Mouse (Mus musculus): ENCODE measurements around the gene Olfr930. TPM values are rescaled to one million over a fixed set of nuclear protein-coding genes. Genes with fewer than 3 reads are reported as not detected.

The Olfr930 gene
- total and polyA plus RNA-seq, 3 experiments, result not detected

GRCm38 (mm10) chr9:38954124-38954416 is 24.5 kb downstream of the Olfr930 start:
- in situ Hi-C loops (cut with MboI; ENCODE audit: low pct_ligation_motif_present, low pct_unique_long_range_greater_than_20kb, low sequenced_read_pairs), result loop anchor here (25.0 kb wide), 1 partner anchor 633 kb away; the partner anchor contains the start of gene Olfr959
- Histone ChIP-seq H3K36me3 (replicated peaks in 1 of 2; ENCODE audit: control insufficient read depth in 1 of 2, insufficient read depth in 1 of 2, low read length in 1 of 2) (no peaks in the 10 kb centered on the region), H3K27me3 (replicated peaks) (no peaks in the 10 kb centered on the region), H3K9me3 (replicated peaks; ENCODE audit: low read length) (no peaks in the 10 kb centered on the region), H3K9ac (ENCODE audit: insufficient read depth, low read depth) (no peak overlapping the region), H3K4me2 (ENCODE audit: insufficient read depth, low read depth, poor library complexity, severe bottlenecking) (no peak overlapping the region), H3K4me3 (replicated peaks in 1 of 3; ENCODE audit: low read depth in 2 of 3, low read length in 2 of 3, poor library complexity in 1 of 3) (peak overlapping the region in 2 of 3 experiments; percentile 27 to 44), H3K79me2 (replicated peaks; ENCODE audit: control insufficient read depth, extremely low read depth, insufficient read depth, poor library complexity, severe bottlenecking) (no peaks in the 10 kb centered on the region), H3K27ac (ENCODE audit: insufficient read depth, low read depth) (no peak overlapping the region), H3K4me1 (ENCODE audit: control insufficient read depth in 1 of 2, insufficient read depth in 2 of 2) (peaks cover 0 to 4% of the 10 kb centered on the region in 2 experiments; a peak in 1 of 4 replicates)
- peak; percentile 54 for DNase-seq (ENCODE audit: extremely low read depth)
- dilution Hi-C loops (cut with MboI; ENCODE audit: extremely low pct_ligation_motif_present, extremely low pct_unique_long_range_greater_than_20kb, low sequenced_read_pairs), result no loop called here
- TF ChIP-seq SMC3 (IDR thresholded peaks at IDR 0.05; ENCODE audit: low read depth, low read length), result peak; percentile 7; the same call in 1 of the 2 replicates
- TF ChIP-seq MAZ (IDR thresholded peaks at IDR 0.05; ENCODE audit: low read depth, low read length), result no peak
- no peak for TF ChIP-seq CHD1 (IDR thresholded peaks at IDR 0.05; ENCODE audit: low read depth, low read length)
- TF ChIP-seq CTCF (conservative IDR thresholded peaks at IDR 0.05 in 1 of 2, IDR thresholded peaks at IDR 0.05 in 1 of 2; ENCODE audit: low read depth in 2 of 2, low read length in 2 of 2), result peak in 1 of 2 experiments; percentile 47; a peak in 2 of 4 replicates
- peak; percentile 59 for TF ChIP-seq RAD21 (IDR thresholded peaks at IDR 0.05; ENCODE audit: low read depth, low read length)
- no peak for TF ChIP-seq ETS1 (conservative IDR thresholded peaks at IDR 0.05; ENCODE audit: low read depth, low read length)
- no peak for TF ChIP-seq EP300 (IDR thresholded peaks at IDR 0.05; ENCODE audit: low read length)

GRCm38 (mm10) chr9:38972013-38972412 is 42.4 kb downstream of the Olfr930 start, which contains the start of gene Olfr933:
Gene Olfr933 (plus strand): TSS chr9:38972313.
- no peak for DNase-seq (ENCODE audit: extremely low read depth)
- TF ChIP-seq PAX5 (IDR thresholded peaks at IDR 0.05; ENCODE audit: low read length), result no peak
- no peak for TF ChIP-seq USF1 (IDR thresholded peaks at IDR 0.05; ENCODE audit: low read depth, low read length)
- no peak for TF ChIP-seq ZMIZ1 (IDR thresholded peaks at IDR 0.05; ENCODE audit: low read depth, low read length)
- no peak for TF ChIP-seq SIN3A (IDR thresholded peaks at IDR 0.05; ENCODE audit: low read length)
- no peak for TF ChIP-seq TCF12 (IDR thresholded peaks at IDR 0.05; ENCODE audit: low read depth, low read length)
- TF ChIP-seq POLR2A (IDR thresholded peaks at IDR 0.05; ENCODE audit: low read depth, low read length), result no peak
- TF ChIP-seq CHD1 (IDR thresholded peaks at IDR 0.05; ENCODE audit: low read depth, low read length), result no peak
- TF ChIP-seq JUND (conservative IDR thresholded peaks at IDR 0.05; ENCODE audit: low read depth, low read length), result no peak
- TF ChIP-seq SMC3 (IDR thresholded peaks at IDR 0.05; ENCODE audit: low read depth, low read length), result no peak
- no peak for TF ChIP-seq MAZ (IDR thresholded peaks at IDR 0.05; ENCODE audit: low read depth, low read length)
- no peak for TF ChIP-seq EP300 (IDR thresholded peaks at IDR 0.05; ENCODE audit: low read length)
- TF ChIP-seq MAX (IDR thresholded peaks at IDR 0.05; ENCODE audit: low read length), result no peak
- no peak for TF ChIP-seq IRF4 (IDR thresholded peaks at IDR 0.05; ENCODE audit: low read depth, low read length)
- TF ChIP-seq KAT2A (IDR thresholded peaks at IDR 0.05; ENCODE audit: insufficient replicate concordance, low read length), result no peak
- TF ChIP-seq E2F4 (IDR thresholded peaks at IDR 0.05; ENCODE audit: insufficient replicate concordance, low read depth, low read length), result no peak
- TF ChIP-seq CHD2 (IDR thresholded peaks at IDR 0.05; ENCODE audit: low read length), result no peak
- TF ChIP-seq ELF1 (IDR thresholded peaks at IDR 0.05; ENCODE audit: low read depth, low read length), result no peak
- Histone ChIP-seq H3K79me2 (replicated peaks; ENCODE audit: control insufficient read depth, extremely low read depth, insufficient read depth, poor library complexity, severe bottlenecking) (no peaks in the 10 kb centered on the region), H3K4me3 (replicated peaks in 1 of 3; ENCODE audit: low read depth in 2 of 3, low read length in 2 of 3, poor library complexity in 1 of 3) (no peak within 1 kb of the TSS), H3K4me2 (ENCODE audit: insufficient read depth, low read depth, poor library complexity, severe bottlenecking) (no peak within 1 kb of the TSS), H3K4me1 (ENCODE audit: control insufficient read depth in 1 of 2, insufficient read depth in 2 of 2) (no peaks in the 10 kb centered on the region), H3K27me3 (replicated peaks) (no peaks in the 10 kb centered on the region), H3K9me3 (replicated peaks; ENCODE audit: low read length) (no peaks in the 10 kb centered on the region), H3K27ac (ENCODE audit: insufficient read depth, low read depth) (no peak within 1 kb of the TSS), H3K9ac (ENCODE audit: insufficient read depth, low read depth) (no peak within 1 kb of the TSS), H3K36me3 (replicated peaks in 1 of 2; ENCODE audit: control insufficient read depth in 1 of 2, insufficient read depth in 1 of 2, low read length in 1 of 2) (no peaks in the 10 kb centered on the region)
- in situ Hi-C loops (cut with MboI; ENCODE audit: low pct_ligation_motif_present, low pct_unique_long_range_greater_than_20kb, low sequenced_read_pairs) (loop anchor here (25.0 kb wide), 1 partner anchor 615 kb away; the partner anchor contains the start of gene Olfr959), dilution Hi-C loops (cut with MboI; ENCODE audit: extremely low pct_ligation_motif_present, extremely low pct_unique_long_range_greater_than_20kb, low sequenced_read_pairs) (no loop called here)

Other genes with a start within 250 kb of the Olfr930 start
- not detected in 2 replicates for gene Olfr919, start 226.1 kb upstream of the Olfr930 start, total RNA-seq (2012; rRNA removed)
- gene Olfr919, start 226.1 kb upstream of the Olfr930 start, total RNA-seq (2014; rRNA removed), result not detected in 2 replicates
- gene Olfr919, start 226.1 kb upstream of the Olfr930 start, polyA plus RNA-seq (2012; ENCODE audit: insufficient read length, low read depth), result not detected in 2 replicates
- 6.3 and 6.7 TPM in 2 replicates for gene Vwa5a, start 211.5 kb upstream of the Olfr930 start, total RNA-seq (2012; rRNA removed)
- 18.4 and 20.0 TPM in 2 replicates for gene Vwa5a, start 211.5 kb upstream of the Olfr930 start, total RNA-seq (2014; rRNA removed)
- 14.2 and 15.3 TPM in 2 replicates for gene Vwa5a, start 211.5 kb upstream of the Olfr930 start, polyA plus RNA-seq (2012; ENCODE audit: insufficient read length, low read depth)
- not detected in 2 replicates for gene Olfr920, start 177.5 kb upstream of the Olfr930 start, total RNA-seq (2012; rRNA removed)
- gene Olfr920, start 177.5 kb upstream of the Olfr930 start, total RNA-seq (2014; rRNA removed), result 0.09 and 0.12 TPM in 2 replicates
- 0.14 and 0.22 TPM in 2 replicates for gene Olfr920, start 177.5 kb upstream of the Olfr930 start, polyA plus RNA-seq (2012; ENCODE audit: insufficient read length, low read depth)
- gene Olfr921, start 156.7 kb upstream of the Olfr930 start, total RNA-seq (2012; rRNA removed), result not detected in 2 replicates
- not detected in 2 replicates for gene Olfr921, start 156.7 kb upstream of the Olfr930 start, total RNA-seq (2014; rRNA removed)
- not detected in 2 replicates for gene Olfr921, start 156.7 kb upstream of the Olfr930 start, polyA plus RNA-seq (2012; ENCODE audit: insufficient read length, low read depth)
- gene Olfr922, start 115.2 kb upstream of the Olfr930 start, total RNA-seq (2012; rRNA removed), result not detected in 2 replicates
- gene Olfr922, start 115.2 kb upstream of the Olfr930 start, total RNA-seq (2014; rRNA removed), result not detected in 2 replicates
- 0.08 TPM in 1 of 2 replicates, not detected in the other for gene Olfr922, start 115.2 kb upstream of the Olfr930 start, polyA plus RNA-seq (2012; ENCODE audit: insufficient read length, low read depth)
- gene Olfr923, start 103.3 kb upstream of the Olfr930 start, total RNA-seq (2012; rRNA removed), result not detected in 2 replicates
- gene Olfr923, start 103.3 kb upstream of the Olfr930 start, total RNA-seq (2014; rRNA removed), result not detected in 2 replicates
- gene Olfr923, start 103.3 kb upstream of the Olfr930 start, polyA plus RNA-seq (2012; ENCODE audit: insufficient read length, low read depth), result not detected in 2 replicates
- not detected in 2 replicates for gene Olfr924, start 85.4 kb upstream of the Olfr930 start, total RNA-seq (2012; rRNA removed)
- not detected in 2 replicates for gene Olfr924, start 85.4 kb upstream of the Olfr930 start, total RNA-seq (2014; rRNA removed)
- gene Olfr924, start 85.4 kb upstream of the Olfr930 start, polyA plus RNA-seq (2012; ENCODE audit: insufficient read length, low read depth), result not detected in 2 replicates
- gene Olfr26, start 74.7 kb upstream of the Olfr930 start, total RNA-seq (2012; rRNA removed), result not detected in 2 replicates
- not detected in 2 replicates for gene Olfr26, start 74.7 kb upstream of the Olfr930 start, total RNA-seq (2014; rRNA removed)
- gene Olfr26, start 74.7 kb upstream of the Olfr930 start, polyA plus RNA-seq (2012; ENCODE audit: insufficient read length, low read depth), result not detected in 2 replicates
- not detected in 2 replicates for gene Olfr926, start 52.7 kb upstream of the Olfr930 start, total RNA-seq (2012; rRNA removed)
- gene Olfr926, start 52.7 kb upstream of the Olfr930 start, total RNA-seq (2014; rRNA removed), result not detected in 2 replicates
- gene Olfr926, start 52.7 kb upstream of the Olfr930 start, polyA plus RNA-seq (2012; ENCODE audit: insufficient read length, low read depth), result not detected in 2 replicates
- not detected in 2 replicates for gene Olfr933, start 42.5 kb downstream of the Olfr930 start, total RNA-seq (2012; rRNA removed)
- not detected in 2 replicates for gene Olfr933, start 42.5 kb downstream of the Olfr930 start, total RNA-seq (2014; rRNA removed)
- gene Olfr933, start 42.5 kb downstream of the Olfr930 start, polyA plus RNA-seq (2012; ENCODE audit: insufficient read length, low read depth), result not detected in 2 replicates
- gene Olfr934, start 58.5 kb downstream of the Olfr930 start, total RNA-seq (2012; rRNA removed), result not detected in 2 replicates
- not detected in 2 replicates for gene Olfr934, start 58.5 kb downstream of the Olfr930 start, total RNA-seq (2014; rRNA removed)
- not detected in 2 replicates for gene Olfr934, start 58.5 kb downstream of the Olfr930 start, polyA plus RNA-seq (2012; ENCODE audit: insufficient read length, low read depth)
- gene Olfr935, start 69.9 kb downstream of the Olfr930 start, total RNA-seq (2012; rRNA removed), result not detected in 2 replicates
- not detected in 2 replicates for gene Olfr935, start 69.9 kb downstream of the Olfr930 start, total RNA-seq (2014; rRNA removed)
- gene Olfr935, start 69.9 kb downstream of the Olfr930 start, polyA plus RNA-seq (2012; ENCODE audit: insufficient read length, low read depth), result not detected in 2 replicates
- gene Olfr146, start 93.6 kb downstream of the Olfr930 start, total RNA-seq (2012; rRNA removed), result not detected in 2 replicates
- not detected in 2 replicates for gene Olfr146, start 93.6 kb downstream of the Olfr930 start, total RNA-seq (2014; rRNA removed)
- gene Olfr146, start 93.6 kb downstream of the Olfr930 start, polyA plus RNA-seq (2012; ENCODE audit: insufficient read length, low read depth), result not detected in 2 replicates
- gene Olfr937, start 135.1 kb downstream of the Olfr930 start, total RNA-seq (2012; rRNA removed), result not detected in 2 replicates
- not detected in 2 replicates for gene Olfr937, start 135.1 kb downstream of the Olfr930 start, total RNA-seq (2014; rRNA removed)
- gene Olfr937, start 135.1 kb downstream of the Olfr930 start, polyA plus RNA-seq (2012; ENCODE audit: insufficient read length, low read depth), result not detected in 2 replicates
- gene Olfr938, start 149.1 kb downstream of the Olfr930 start, total RNA-seq (2012; rRNA removed), result not detected in 2 replicates
- not detected in 2 replicates for gene Olfr938, start 149.1 kb downstream of the Olfr930 start, total RNA-seq (2014; rRNA removed)
- not detected in 2 replicates for gene Olfr938, start 149.1 kb downstream of the Olfr930 start, polyA plus RNA-seq (2012; ENCODE audit: insufficient read length, low read depth)
- gene Olfr27, start 198.3 kb downstream of the Olfr930 start, total RNA-seq (2012; rRNA removed), result not detected in 2 replicates
- gene Olfr27, start 198.3 kb downstream of the Olfr930 start, total RNA-seq (2014; rRNA removed), result not detected in 2 replicates
- not detected in 2 replicates for gene Olfr27, start 198.3 kb downstream of the Olfr930 start, polyA plus RNA-seq (2012; ENCODE audit: insufficient read length, low read depth)
- gene Olfr943, start 236.5 kb downstream of the Olfr930 start, total RNA-seq (2012; rRNA removed), result not detected in 2 replicates
- gene Olfr943, start 236.5 kb downstream of the Olfr930 start, total RNA-seq (2014; rRNA removed), result not detected in 2 replicates
- not detected in 2 replicates for gene Olfr943, start 236.5 kb downstream of the Olfr930 start, polyA plus RNA-seq (2012; ENCODE audit: insufficient read length, low read depth)